Mouse (Mus musculus) frontal cortex, postnatal 14 days (tissue): ENCODE data around the gene Hps3.
"Not testable (repeated sequence)": the region's sequence is repeated elsewhere in the genome, so short reads cannot be mapped to it uniquely, and the experiment has no call there.

Experiments used
- DNase-seq, 2 experiments: peaks; one replicate each; pipeline ENCODE4 v3.0.0; 2022; ENCODE audit warnings: low spot score in 2 of 2

Gene Hps3

DNA sequence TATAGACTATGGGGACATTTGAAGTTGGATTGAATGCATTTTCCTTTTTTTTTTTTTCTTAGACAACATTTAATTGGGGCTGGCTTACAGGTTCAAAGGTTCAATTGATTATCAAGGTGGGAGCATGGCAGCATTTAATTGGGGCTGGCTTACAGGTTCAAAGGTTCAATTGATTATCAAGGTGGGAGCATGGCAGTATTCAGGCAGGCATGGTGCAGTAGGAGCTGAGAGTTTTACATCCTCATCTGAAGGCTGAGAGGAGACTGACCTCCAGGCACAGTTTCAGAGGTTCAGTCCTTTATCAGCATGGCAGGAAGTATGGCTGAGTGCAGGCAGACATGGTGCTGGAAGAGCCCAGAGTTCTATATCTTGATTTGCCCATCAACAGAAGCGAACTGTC, 85.7 kb downstream of the Hps3 start:
- DNase-seq, result not testable (repeated sequence)

- DNase-seq, result no peak
Observed at GRCm38 (mm10) chr3:19948552-19948951, 86.6 kb downstream of the Hps3 start.
